Mouse (Mus musculus) frontal cortex, postnatal 14 days (tissue): ENCODE data around the gene Olfr688.

ENCODE experiments used
- DNase-seq, 2 experiments: peaks; one replicate each; pipeline ENCODE4 v3.0.0; 2022; ENCODE audit warnings: low spot score in 2 of 2

The Olfr688 gene

DNA sequence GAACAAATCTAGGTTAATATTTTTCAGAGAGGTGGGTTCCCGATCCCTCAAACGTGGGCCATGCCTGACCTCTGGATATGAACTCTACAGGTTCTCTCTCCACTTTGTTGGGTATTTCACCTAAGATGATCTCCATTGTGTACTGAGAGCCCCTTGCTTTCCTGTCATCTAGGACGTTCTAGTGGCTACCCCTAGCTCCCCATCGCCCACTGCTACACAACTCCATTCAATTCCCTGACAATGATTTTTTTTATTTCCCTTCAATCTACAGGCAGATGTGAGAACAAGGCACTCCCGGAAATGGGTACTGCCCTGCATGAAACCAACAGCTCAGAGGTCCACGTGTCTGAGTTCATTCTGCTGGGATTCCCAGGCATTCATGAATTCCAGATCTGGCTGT lies at the start of gene Olfr688:
TSS of gene Olfr688 (plus strand) at position 301 of the 400 bp plus-strand sequence.
- DNase-seq, result no peak

DNA sequence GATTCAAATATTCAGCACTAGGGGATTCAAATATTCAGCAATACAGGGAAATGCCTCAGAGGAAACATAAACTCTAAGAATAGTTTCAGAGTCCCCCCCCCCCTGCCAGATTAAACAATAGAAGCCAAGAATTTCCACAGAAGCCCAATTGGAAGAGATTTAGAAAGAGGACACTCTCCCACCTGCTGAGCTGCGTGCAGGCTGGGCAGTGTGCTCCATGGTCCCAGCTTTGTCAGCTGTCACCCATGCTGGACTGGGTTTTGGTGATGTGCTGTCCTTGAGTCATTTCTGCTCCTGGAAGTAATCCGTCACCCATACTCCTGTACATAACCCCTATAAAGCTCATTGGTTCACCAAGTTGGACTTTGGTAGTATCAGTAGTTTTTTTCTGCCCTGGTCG lies 40.2 kb upstream of the Olfr688 start:
- DNase-seq, result no peak

DNA sequence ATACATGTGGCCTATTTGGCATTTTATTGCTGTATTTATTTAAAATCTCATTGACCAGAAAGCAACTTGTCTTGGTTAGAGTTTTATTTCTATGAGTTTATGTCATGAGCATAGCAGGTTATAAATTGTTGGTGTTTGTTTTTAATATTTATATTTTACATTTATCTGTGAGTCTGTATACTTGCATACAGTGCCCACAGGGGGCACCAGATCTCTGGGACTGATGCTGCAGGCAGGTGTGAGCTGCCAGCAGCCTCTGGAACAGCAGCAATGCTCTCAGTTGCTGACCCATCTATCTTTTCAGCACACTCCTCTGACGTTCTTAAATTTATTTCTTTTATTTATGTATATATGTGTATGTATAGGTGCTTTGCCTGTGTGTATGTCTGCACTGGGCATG lies 39.7 kb upstream of the Olfr688 start:
- DNase-seq, result no peak

DNA sequence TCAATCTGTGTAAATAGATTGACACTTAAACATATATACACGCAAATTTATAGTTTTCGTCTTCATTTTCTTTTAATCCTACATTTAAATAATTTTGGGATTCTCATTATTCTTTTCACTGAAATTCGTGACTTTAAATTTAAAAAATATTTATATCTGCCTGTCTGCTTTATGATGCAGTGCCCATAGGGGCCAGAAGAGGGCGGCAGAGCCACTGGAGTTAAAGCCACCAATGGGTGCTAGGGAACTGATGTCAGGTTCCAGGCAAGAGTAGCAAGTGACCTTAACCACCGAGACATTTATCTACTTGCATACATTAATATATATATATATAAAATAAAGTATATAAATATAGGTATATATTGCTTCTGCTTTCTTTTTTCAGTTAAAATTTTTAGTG lies 31.2 kb upstream of the Olfr688 start:
- no peak for DNase-seq

DNA sequence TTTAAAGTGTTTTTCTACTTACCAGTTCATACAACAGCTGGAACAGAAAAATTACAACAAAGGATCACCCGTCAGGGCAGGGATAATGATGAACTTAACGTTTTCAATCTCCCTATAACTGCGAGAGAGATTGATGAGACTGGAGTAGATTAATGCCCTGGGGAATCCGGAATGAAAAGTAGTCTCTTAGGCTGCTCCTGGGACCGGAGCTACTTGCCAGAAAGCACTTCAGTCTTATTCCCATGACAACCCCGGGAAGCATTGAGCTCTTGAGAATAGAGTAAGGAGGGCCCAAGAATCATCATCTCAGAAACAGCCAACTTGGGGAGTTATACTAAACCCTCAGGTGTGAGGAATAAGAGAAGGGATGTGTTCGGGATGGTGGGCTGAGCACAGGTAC lies 15.5 kb upstream of the Olfr688 start:
- no peak for DNase-seq

DNA sequence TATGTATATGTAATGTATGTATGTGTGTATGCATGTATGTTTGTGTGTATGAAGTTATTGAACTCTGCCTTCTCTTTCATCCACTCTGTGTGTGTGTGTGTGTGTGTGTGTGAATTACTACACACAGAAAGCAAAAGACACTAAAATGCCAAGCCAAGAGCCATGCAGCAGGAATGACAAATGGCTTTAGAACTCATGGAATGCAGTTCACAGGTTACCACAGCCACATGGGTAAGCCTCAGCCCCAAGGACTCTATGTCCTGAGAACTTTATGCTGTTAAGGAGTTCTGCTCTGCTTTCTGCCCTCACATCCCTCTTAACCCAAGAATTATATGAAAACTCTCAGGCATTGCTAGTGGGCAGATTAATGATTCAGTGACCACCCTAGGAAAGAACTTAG lies 2.2 kb downstream of the Olfr688 start:
- no peak for DNase-seq

DNA sequence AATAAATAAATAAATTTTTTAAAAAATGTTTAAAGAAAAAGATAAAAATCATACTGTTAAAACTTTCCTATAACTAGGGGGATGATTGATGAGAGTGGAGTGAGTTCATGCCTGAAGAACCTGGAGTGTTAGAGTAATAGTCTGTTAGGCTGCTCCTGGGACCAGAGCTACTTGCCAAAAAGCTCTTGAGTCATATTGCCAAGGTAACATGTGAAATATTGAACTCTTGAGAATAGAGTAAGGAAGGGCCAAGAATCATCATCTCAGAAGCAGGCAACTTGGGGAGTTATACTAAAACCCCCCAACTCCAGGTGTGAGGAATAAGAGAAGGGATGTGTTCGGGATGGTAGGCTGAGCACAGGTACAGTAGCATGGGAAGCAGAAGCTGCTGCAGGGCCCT lies 23.0 kb downstream of the Olfr688 start, which contains the start of gene Olfr689:
TSS of gene Olfr689 (plus strand) at position 301 of the 400 bp plus-strand sequence.
- DNase-seq, result no peak

DNA sequence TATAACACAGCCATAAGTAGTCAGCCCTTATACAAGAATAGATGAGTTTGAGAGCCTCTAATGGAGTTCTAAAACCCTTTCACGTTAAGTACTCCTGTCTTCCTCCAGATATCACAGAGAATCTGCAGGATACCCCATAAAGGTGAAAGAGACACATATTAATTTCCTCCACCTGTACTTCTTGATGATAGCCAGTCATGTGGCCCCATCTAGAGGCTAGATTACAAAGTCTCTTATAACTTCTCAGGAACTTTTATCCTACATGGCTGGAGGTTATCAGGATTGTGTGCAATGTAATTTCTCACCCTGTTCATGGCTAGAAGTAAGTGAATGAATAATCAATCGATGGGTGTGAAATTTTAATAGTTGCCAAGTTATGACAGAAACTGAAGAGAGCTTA lies 37.4 kb downstream of the Olfr688 start:
- no peak for DNase-seq

DNA sequence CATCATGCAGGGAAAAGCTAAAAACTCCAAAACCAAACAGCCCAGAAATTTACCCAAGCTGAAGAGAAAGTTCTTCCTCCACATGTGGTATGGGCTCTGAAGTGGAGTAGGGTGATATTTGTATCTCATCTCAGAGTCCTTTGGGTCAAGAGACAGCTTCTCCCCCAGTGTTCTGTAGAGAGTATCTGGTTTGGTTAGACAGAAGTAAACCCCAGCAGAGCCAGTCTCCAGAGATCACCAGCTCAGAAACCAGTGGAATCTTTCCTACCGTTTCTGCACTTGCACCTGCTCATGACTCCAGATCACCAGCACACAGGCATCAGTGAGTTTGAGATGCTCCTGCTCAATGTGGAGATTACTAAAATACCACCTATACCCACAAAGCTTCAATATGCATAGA lies 46.1 kb downstream of the Olfr688 start, which contains the start of gene Olfr690:
TSS of gene Olfr690 (minus strand) at position 101 of the 400 bp plus-strand sequence.
- DNase-seq, result no peak
